Mouse (Mus musculus) lung, postnatal 0 days (tissue): ENCODE measurements around the gene Milr1. TPM values are rescaled to one million over a fixed set of nuclear protein-coding genes. Genes with fewer than 3 reads are reported as not detected.

ENCODE experiments used
- ATAC-seq: fragments of 200-750 bp; cut with Nextera tagmentation; 2 replicates; pipeline ENCODE4 v1.8.0; 2017; ENCODE audit warnings: moderate library complexity
- DNase-seq: peaks from one replicate; pipeline ENCODE4 v3.0.0-alpha.2; 2016; ENCODE audit warnings: low spot score
- H3K27ac ChIP-seq: fragments of 300-500 bp; sonication (generic); 2 replicates; pipeline ENCODE4 v1.5.1; 2014; ENCODE audit warnings: antibody characterized with exemption, mild to moderate bottlenecking, low read length, mixed read lengths
- H3K27me3 ChIP-seq: fragments of 300-500 bp; sonication (generic); replicated peaks from 2 replicates; pipeline ENCODE4 v1.6.1; 2014; ENCODE audit warnings: low read length, mixed read lengths; ENCODE audit not compliant: insufficient read depth
- H3K36me3 ChIP-seq: fragments of 300-500 bp; sonication (generic); 2 replicates; pipeline ENCODE4 v1.6.1; 2014; ENCODE audit warnings: low read length, mixed read lengths; ENCODE audit not compliant: insufficient read depth
- H3K4me1 ChIP-seq: fragments of 300-500 bp; sonication (generic); 2 replicates; pipeline ENCODE4 v1.6.1; 2014; ENCODE audit warnings: antibody characterized with exemption, low read depth, low read length, mixed read lengths; ENCODE audit not compliant: insufficient read depth
- H3K4me2 ChIP-seq: fragments of 300-500 bp; sonication (generic); replicated peaks from 2 replicates; pipeline ENCODE4 v1.6.1; 2014; ENCODE audit warnings: low read depth, mild to moderate bottlenecking, low read length, moderate library complexity, mixed read lengths
- H3K4me3 ChIP-seq: fragments of 300-500 bp; sonication (generic); 2 replicates; pipeline ENCODE4 v1.5.1; 2014; ENCODE audit warnings: low read depth, low read length
- H3K9ac ChIP-seq: fragments of 300-500 bp; sonication (generic); replicated peaks from 2 replicates; pipeline ENCODE4 v1.6.1; 2014; ENCODE audit warnings: low read depth, mild to moderate bottlenecking
- H3K9me3 ChIP-seq: fragments of 300-500 bp; sonication (generic); 2 replicates; pipeline ENCODE4 v1.6.1; 2016; ENCODE audit warnings: low read length, mixed read lengths
- CTCF ChIP-seq: IDR thresholded peaks from 2 replicates; pipeline ENCODE4 v1.5.1; 2016; ENCODE audit warnings: antibody characterized with exemption, mild to moderate bottlenecking
- EP300 ChIP-seq: IDR thresholded peaks from 2 replicates; pipeline ENCODE4 v1.6.1; 2016; ENCODE audit warnings: antibody characterized with exemption, mild to moderate bottlenecking, control low read depth
- WGBS: fragments of 180-500 bp; shearing (Covaris S2); extraction: QIAGEN DNeasy Blood & Tissue Kit; methylation state at CpG from one replicate; pipeline ENCODE4 v1.1.7; 2014; 5-methylcytosine and 5-hydroxymethylcytosine counted together
- polyA plus RNA-seq: library from polyadenylated mRNA; unstranded; fragments of >200 nt; fragmentation: Nextera tagmentation; extraction: Ambion mirVana; gene quantifications from 2 replicates; pipeline ENCODE4 v1.2.1, GENCODE M21; 2015

The Milr1 gene
- polyA plus RNA-seq, 1 experiment from 2014 or later = 4.1 TPM

DNA sequence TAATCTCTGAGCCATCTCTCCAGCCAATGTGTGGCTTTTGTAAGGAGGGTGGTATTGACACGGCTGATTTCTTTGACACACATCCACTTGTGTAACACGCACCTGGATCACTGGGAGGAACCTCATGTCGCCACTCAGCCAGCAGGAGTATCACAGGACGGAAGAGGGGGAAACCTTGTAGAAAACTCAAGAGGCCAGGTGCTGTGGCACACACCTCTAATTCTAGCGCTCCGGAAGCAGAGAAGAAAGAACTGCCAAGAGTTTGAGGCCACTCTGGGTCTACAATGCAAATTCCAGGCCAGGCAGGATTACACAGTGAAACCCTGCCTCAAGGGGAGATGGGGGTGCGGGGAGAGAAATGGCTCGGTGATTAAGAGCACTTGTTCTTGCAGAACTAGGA is 43.9 kb upstream of the Milr1 start:
- no peaks in the 10 kb centered on the region for H3K36me3 ChIP-seq
- H3K9me3 ChIP-seq = no peaks in the 10 kb centered on the region
- TF ChIP-seq EP300 = no peak
- no peak for TF ChIP-seq CTCF
- no peak overlapping the region for H3K27ac ChIP-seq
- no peaks in the 10 kb centered on the region for H3K4me1 ChIP-seq
- H3K4me2 ChIP-seq = no peak overlapping the region
- no peak overlapping the region for H3K9ac ChIP-seq
- no peak overlapping the region for H3K4me3 ChIP-seq
- DNase-seq (peak; percentile 26), ATAC-seq (no peak; the same call in 1 of the 2 replicates)
- WGBS = 45% methylated on average over 8 of the region's 8 CpGs
- no peaks in the 10 kb centered on the region for H3K27me3 ChIP-seq

DNA sequence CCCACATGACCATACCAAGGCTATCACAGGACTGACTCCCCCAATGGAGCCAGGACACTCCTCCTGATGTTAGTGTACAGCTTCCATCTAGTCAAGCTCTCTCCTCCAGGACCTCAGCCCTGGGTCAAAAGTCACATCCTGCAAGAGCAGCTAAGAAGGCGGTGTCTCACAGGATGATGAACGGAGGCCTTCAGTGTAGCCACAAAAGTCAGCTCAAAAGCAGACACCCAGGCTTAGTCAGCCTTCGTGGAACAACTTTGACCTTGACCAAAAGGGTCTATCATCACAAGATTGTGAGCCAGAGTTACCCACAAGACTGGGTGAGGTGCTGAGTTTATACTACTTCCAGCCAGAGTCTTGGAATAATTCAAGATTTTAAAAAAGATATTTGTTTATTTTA is 43.2 kb upstream of the Milr1 start:
- no peak overlapping the region for H3K9ac ChIP-seq
- H3K4me2 ChIP-seq = 0 out of 2 replicates have a peak overlapping the region, but pooled peaks have one; percentile 6
- H3K4me3 ChIP-seq = no peak overlapping the region
- H3K36me3 ChIP-seq = no peaks in the 10 kb centered on the region
- 46% methylated on average over 3 of the region's 3 CpGs for WGBS
- H3K9me3 ChIP-seq = no peaks in the 10 kb centered on the region
- DNase-seq = no peak
- TF ChIP-seq CTCF = no peak
- TF ChIP-seq EP300 = no peak
- ATAC-seq = no peak
- H3K27me3 ChIP-seq = no peaks in the 10 kb centered on the region
- H3K4me1 ChIP-seq = no peaks in the 10 kb centered on the region
- H3K27ac ChIP-seq = no peak overlapping the region

- Histone ChIP-seq H3K4me3 (peak overlapping the region; percentile 2; the same call in 1 of the 2 replicates), H3K36me3 (no peaks in the 10 kb centered on the region), H3K4me1 (no peaks in the 10 kb centered on the region), H3K4me2 (peak overlapping the region; percentile 50), H3K27me3 (no peaks in the 10 kb centered on the region), H3K9me3 (no peaks in the 10 kb centered on the region), H3K27ac (no peak overlapping the region), H3K9ac (no peak overlapping the region)
- DNase-seq (no peak), ATAC-seq (peak; percentile 10; the same call in 1 of the 2 replicates)
- TF ChIP-seq CTCF = no peak
- no peak for TF ChIP-seq EP300
- WGBS = 35% methylated on average over 15 of the region's 15 CpGs
Measured at GRCm38 (mm10) chr11:106709227-106709985, 41.6 kb upstream of the Milr1 start.

GRCm38 (mm10) chr11:106710789-106711188 is 40.2 kb upstream of the Milr1 start:
- DNase-seq = no peak
- peak overlapping the region; percentile 50; the same call in 1 of the 2 replicates for H3K4me2 ChIP-seq
- no peaks in the 10 kb centered on the region for H3K36me3 ChIP-seq
- H3K27me3 ChIP-seq = no peaks in the 10 kb centered on the region
- no peak; the same call in 1 of the 2 replicates for ATAC-seq
- TF ChIP-seq EP300 = no peak
- TF ChIP-seq CTCF = no peak; the same call in 1 of the 2 replicates
- H3K9ac ChIP-seq = no peak overlapping the region
- 55% methylated on average over 5 of the region's 5 CpGs for WGBS
- H3K4me1 ChIP-seq = no peaks in the 10 kb centered on the region
- no peaks in the 10 kb centered on the region for H3K9me3 ChIP-seq
- H3K4me3 ChIP-seq = no peak overlapping the region
- H3K27ac ChIP-seq = peak overlapping the region; percentile 21

DNA sequence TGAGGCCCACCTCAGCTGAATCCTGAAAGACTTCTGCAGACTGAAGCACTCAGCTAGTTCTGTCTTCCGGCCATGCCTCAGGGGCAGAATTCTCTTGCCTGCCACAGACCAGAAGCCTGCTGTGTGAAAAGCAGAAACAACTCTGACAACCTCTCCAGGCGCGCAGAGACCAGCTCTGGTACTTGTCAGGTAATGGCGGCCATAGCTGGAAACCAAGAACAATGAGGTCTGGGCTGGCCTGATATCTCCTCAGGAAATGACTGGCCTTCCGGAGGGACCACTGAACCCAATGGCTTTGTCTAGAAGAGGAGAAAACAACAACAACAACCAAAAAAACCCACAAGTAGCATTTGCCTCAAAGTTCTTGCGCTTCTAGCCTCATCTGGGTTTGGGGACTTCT is 36.0 kb upstream of the Milr1 start:
- no peaks in the 10 kb centered on the region for H3K36me3 ChIP-seq
- peak; percentile 80 for ATAC-seq
- no peaks in the 10 kb centered on the region; the same call in 1 of the 2 replicates for H3K4me1 ChIP-seq
- TF ChIP-seq CTCF (no peak), EP300 (peak; percentile 82)
- no peaks in the 10 kb centered on the region for H3K27me3 ChIP-seq
- H3K9me3 ChIP-seq = no peaks in the 10 kb centered on the region
- H3K4me2 ChIP-seq = peak overlapping the region; percentile 50; the same call in 1 of the 2 replicates
- peak; percentile 57 for DNase-seq
- H3K4me3 ChIP-seq = peak overlapping the region; percentile 40
- peak overlapping the region; percentile 48 for H3K9ac ChIP-seq
- H3K27ac ChIP-seq = peak overlapping the region; percentile 88
- 51% methylated on average over 6 of the region's 6 CpGs for WGBS

DNA sequence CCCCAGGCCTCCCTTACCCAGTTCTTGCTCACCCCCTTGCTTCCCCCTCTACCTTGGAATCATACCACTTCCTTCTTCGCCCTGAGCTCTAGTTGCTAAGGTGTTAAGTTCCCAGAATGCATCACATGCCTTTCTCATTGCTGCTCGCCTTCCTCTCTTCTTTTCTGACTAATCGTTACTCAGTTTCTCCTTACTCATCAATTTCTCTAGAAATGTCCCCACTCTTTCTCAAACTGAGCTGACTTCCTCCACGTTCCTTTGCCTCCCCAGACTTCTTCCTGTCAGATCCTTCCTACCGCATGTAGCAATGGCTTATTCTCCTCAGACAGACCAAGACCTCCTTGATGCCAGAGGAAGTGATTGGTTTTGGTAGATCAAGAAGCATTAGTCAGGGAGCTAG is 34.5 kb upstream of the Milr1 start:
- WGBS = 62% methylated on average over 5 of the region's 5 CpGs
- H3K4me2 ChIP-seq = no peak overlapping the region
- no peak overlapping the region for H3K27ac ChIP-seq
- DNase-seq = no peak
- no peaks in the 10 kb centered on the region for H3K9me3 ChIP-seq
- H3K36me3 ChIP-seq = no peaks in the 10 kb centered on the region
- H3K4me3 ChIP-seq = no peak overlapping the region
- no peaks in the 10 kb centered on the region for H3K27me3 ChIP-seq
- no peak for TF ChIP-seq EP300
- no peak for TF ChIP-seq CTCF
- no peaks in the 10 kb centered on the region; the same call in 1 of the 2 replicates for H3K4me1 ChIP-seq
- no peak overlapping the region for H3K9ac ChIP-seq
- no peak for ATAC-seq
